ENCODE assay signal across 9 mouse cellular contexts in genomic region chr14:25509450-25510129, GRCm38 (mm10). TPM values are rescaled to one million over a fixed set of nuclear protein-coding genes. Genes with fewer than 3 reads are reported as not detected.
DNase-seq lines count a peak whose midpoint lies in the region; ATAC-seq lines count a peak whose summit lies in the region.
"Had no signal": no experiment of that assay in that cellular context is flagged by ENCODE, and none has a peak within 500 bp of the region (broad histone marks: within the 10 kb centered on the region; RNA-seq: fewer than 3 reads in every experiment).

No protein-coding gene starts in this region.

- ATAC-seq in kidney, embryonic 14.5 days (ENCODE audit: low FRiP score, low TSS enrichment) = no peak

- 0 out of 2 replicates have a peak overlapping the region, but pooled peaks have one; percentile 7 for H3K27ac ChIP-seq in limb, embryonic 10.5 days
- no peak overlapping the region for H3K27ac ChIP-seq in kidney, embryonic 14.5 days (ENCODE audit: low read depth, low read length)

- H3K4me1 ChIP-seq in limb, embryonic 10.5 days = peaks cover 64% of the 10 kb centered on the region
- peaks cover 41% of the 10 kb centered on the region for H3K4me1 ChIP-seq in kidney, embryonic 14.5 days (ENCODE audit: control insufficient read depth, insufficient read depth, low read length)

- WGBS in limb, embryonic 10.5 days = 96% methylated on average over 20 of the region's 20 CpGs
- 94% methylated on average over 20 of the region's 20 CpGs for WGBS in kidney, embryonic 14.5 days

- H3K9me3 ChIP-seq in limb, embryonic 10.5 days (replicated peaks) = no peaks in the 10 kb centered on the region
- H3K9me3 ChIP-seq in kidney, embryonic 14.5 days (ENCODE audit: control insufficient read depth, low read length) = no peaks in the 10 kb centered on the region
- H3K9me3 ChIP-seq: embryonic facial prominence, embryonic 12.5 days had no signal

- no peaks in the 10 kb centered on the region for H3K27me3 ChIP-seq in limb, embryonic 10.5 days (ENCODE audit: low read depth, poor library complexity, severe bottlenecking)
- H3K27me3 ChIP-seq in kidney, embryonic 14.5 days (ENCODE audit: control insufficient read depth, insufficient read depth, low read length) = no peaks in the 10 kb centered on the region
- H3K27me3 ChIP-seq: embryonic facial prominence, embryonic 12.5 days had no signal

- intact Hi-C loops in left cerebral cortex, postnatal 4 days (cut with DNase I) = no loop called here
- intact Hi-C loops in left cerebral cortex, postnatal 36 days (cut with DNase I) = no loop called here

- no peak overlapping the region for H3K9ac ChIP-seq in kidney, embryonic 14.5 days (ENCODE audit: low read depth, low read length)
- H3K9ac ChIP-seq: embryonic facial prominence, embryonic 12.5 days had no signal

- H3K4me2 ChIP-seq in kidney, embryonic 14.5 days (replicated peaks; ENCODE audit: low read depth, low read length) = no peak overlapping the region
- H3K4me2 ChIP-seq: embryonic facial prominence, embryonic 12.5 days had no signal

- no peak overlapping the region for H3K4me3 ChIP-seq in limb, embryonic 10.5 days
- no peak overlapping the region for H3K4me3 ChIP-seq in kidney, embryonic 14.5 days (ENCODE audit: low read length)
- H3K4me3 ChIP-seq: embryonic facial prominence, embryonic 12.5 days had no signal

- peak; percentile 62 for DNase-seq in cerebellum, adult 9-11 months
- DNase-seq in cerebellum, adult 8-10 months = no peak
- DNase-seq in left cerebral cortex, postnatal 4 days = peak; percentile 52
- no peak for DNase-seq in left cerebral cortex, postnatal 36 days (ENCODE audit: low spot score in 2 of 2)
- peak; percentile 65 for DNase-seq in cerebellum, postnatal 14 days
- DNase-seq in limb, embryonic 10.5 days (ENCODE audit: low spot score) = no peak
- DNase-seq in urinary bladder, postnatal 36 days (ENCODE audit: low spot score in 2 of 2) = no peak

- peaks cover 79% of the 10 kb centered on the region for H3K36me3 ChIP-seq in limb, embryonic 10.5 days
- peaks cover 38% of the 10 kb centered on the region; the same call in 1 of the 2 replicates for H3K36me3 ChIP-seq in kidney, embryonic 14.5 days (ENCODE audit: control insufficient read depth, insufficient read depth, low read length)

RNA-seq across cellular contexts. Expression of gene Zmiz1, which starts 50.6 kb away (rescaled TPM):
- total RNA-seq in left cerebral cortex, postnatal 4 days (2021) = 100 to 1,000 TPM; 149 to 152 TPM
- 100 to 1,000 TPM in 1 of 2 experiments, 10 to 100 TPM in 1; 83.9 to 111 TPM for total RNA-seq in left cerebral cortex, postnatal 36 days (2021)
- polyA plus RNA-seq in limb, embryonic 10.5 days (2016; fragmentation: Nextera tagmentation; extraction: Ambion mirVana) = 43.8 and 55.5 TPM in 2 replicates
- polyA plus RNA-seq in kidney, embryonic 14.5 days (2014; fragmentation: Nextera tagmentation; extraction: Ambion mirVana) = 43.3 and 57.3 TPM in 2 replicates

Comparison
In these comparisons a context has a peak if more than half of its experiments do, and no peak if none do; other contexts are left out.
1. DNase-seq: peak in cerebellum, adult 9-11 months (single experiment), left cerebral cortex, postnatal 4 days (single experiment) and cerebellum, postnatal 14 days (2 of 2); none in cerebellum, adult 8-10 months (single experiment), left cerebral cortex, postnatal 36 days (0 of 2), limb, embryonic 10.5 days (single experiment) and urinary bladder, postnatal 36 days (0 of 2).